ENCODE assay signal across 33 mouse cellular contexts in the genomic region with DNA sequence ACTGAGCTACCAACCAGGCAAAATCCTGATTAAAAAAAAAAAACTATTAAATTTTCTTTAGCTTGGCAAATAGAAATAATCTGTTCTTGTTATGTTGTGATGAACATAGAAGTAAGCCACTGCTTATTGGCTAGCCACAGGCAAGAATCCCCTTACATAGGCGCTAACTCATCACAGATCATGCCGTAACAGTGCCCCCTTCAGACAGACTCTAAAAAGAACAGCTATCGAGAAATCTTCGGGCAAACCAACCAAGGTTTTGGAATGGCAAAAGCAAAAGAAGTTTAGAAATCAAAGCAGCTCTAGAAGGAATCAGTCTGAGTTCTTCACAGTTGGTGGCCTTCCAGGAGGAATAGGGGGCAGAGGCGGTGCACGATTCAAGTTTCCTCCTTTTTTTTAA. TPM values are rescaled to one million over a fixed set of nuclear protein-coding genes. Genes with fewer than 3 reads are reported as not detected.
DNase-seq lines count a peak whose midpoint lies in the region; ATAC-seq and TF ChIP-seq lines count a peak whose summit lies in the region.
"Had no signal": no experiment of that assay in that cellular context is flagged by ENCODE, and none has a peak within 500 bp of the region (broad histone marks: within the 10 kb centered on the region; RNA-seq: fewer than 3 reads in every experiment).

No protein-coding gene starts in this region.

- 69% methylated on average over 6 of the region's 6 CpGs for WGBS in midbrain, embryonic 16.5 days

- peak; percentile 37 for TF ChIP-seq RAD21 in MEL (IDR thresholded peaks at IDR 0.05; ENCODE audit: low read depth, low read length)

- TF ChIP-seq POLR2A in MEL (IDR thresholded peaks at IDR 0.05; ENCODE audit: control insufficient read depth in 1 of 2, insufficient read depth in 1 of 2, low read depth in 1 of 2, low read length in 2 of 2, poor library complexity in 1 of 2): no peak

- H3K4me3 ChIP-seq in E14TG2a.4 (replicated peaks; ENCODE audit: low read length) (no peak overlapping the region), MEL (ENCODE audit: control insufficient read depth in 1 of 2, insufficient read depth in 1 of 2, low read depth in 2 of 2, low read length in 2 of 2) (no peak overlapping the region)
- H3K4me3 ChIP-seq in midbrain, embryonic 16.5 days (ENCODE audit: low read depth, low read length): no peak overlapping the region
- H3K4me3 ChIP-seq: embryonic facial prominence, embryonic 10.5 days; embryonic facial prominence, embryonic 13.5 days; erythroblast, embryonic 14.5 days; forebrain, embryonic 12.5 days; forebrain, embryonic 15.5 days; hindbrain, embryonic 12.5 days; hindbrain, embryonic 15.5 days had no signal

- DNase-seq in A20 (ENCODE audit: low read depth, low spot score): peak; percentile 27
- DNase-seq in MEL (ENCODE audit: low read depth, low spot score): no peak
- no peak for DNase-seq in spleen, postnatal 4 days (ENCODE audit: low spot score in 2 of 2)
- DNase-seq in urinary bladder, adult 2 months (ENCODE audit: low spot score): no peak
- DNase-seq: adrenal gland, adult 8-10 months; adrenal gland, postnatal 25 days; B cell, adult 2 months; cerebellum, adult 11-12 months; cerebellum, adult 8-10 months; cerebellum, postnatal 10 days; cerebellum, postnatal 36 days; embryo, embryonic 11 days; gastrocnemius, postnatal 10 days; gastrocnemius, postnatal 36 days; heart, adult 11 months had no signal

- no peak for ATAC-seq in midbrain, embryonic 16.5 days
- ATAC-seq: activated CD4-positive, CD25-positive, alpha-beta regulatory T cell, adult 4 months; forebrain, embryonic 15.5 days; intestine, postnatal 0 days had no signal

- no peak overlapping the region for H3K27ac ChIP-seq in MEL (ENCODE audit: control insufficient read depth, low read depth, low read length)
- H3K27ac ChIP-seq in midbrain, embryonic 16.5 days (ENCODE audit: low read length): no peak overlapping the region
- H3K27ac ChIP-seq: embryonic facial prominence, embryonic 10.5 days; embryonic facial prominence, embryonic 13.5 days; forebrain, embryonic 12.5 days; forebrain, embryonic 15.5 days; hindbrain, embryonic 12.5 days; hindbrain, embryonic 15.5 days had no signal

- no peaks in the 10 kb centered on the region for H3K27me3 ChIP-seq in E14TG2a.4 (ENCODE audit: insufficient read depth, low read length)
- peaks cover 0 to 2% of the 10 kb centered on the region in 2 experiments; a peak in 1 of 4 replicates for H3K27me3 ChIP-seq in MEL (ENCODE audit: control insufficient read depth in 1 of 2, insufficient read depth in 2 of 2, low read length in 2 of 2)
- H3K27me3 ChIP-seq in midbrain, embryonic 16.5 days (ENCODE audit: control insufficient read depth, insufficient read depth, low read depth, low read length): no peaks in the 10 kb centered on the region; the same call in 1 of the 2 replicates
- H3K27me3 ChIP-seq: embryonic facial prominence, embryonic 13.5 days; forebrain, embryonic 12.5 days; forebrain, embryonic 15.5 days; hindbrain, embryonic 12.5 days; hindbrain, embryonic 15.5 days had no signal

- H3K36me3 ChIP-seq in E14TG2a.4 (ENCODE audit: insufficient read depth, low read length) (no peaks in the 10 kb centered on the region), MEL (ENCODE audit: control insufficient read depth in 1 of 2, insufficient read depth in 2 of 2, low read length in 2 of 2) (no peaks in the 10 kb centered on the region)
- H3K36me3 ChIP-seq in midbrain, embryonic 16.5 days (ENCODE audit: control insufficient read depth, insufficient read depth, low read length): no peaks in the 10 kb centered on the region
- H3K36me3 ChIP-seq: embryonic facial prominence, embryonic 10.5 days; embryonic facial prominence, embryonic 13.5 days; forebrain, embryonic 12.5 days; forebrain, embryonic 15.5 days; hindbrain, embryonic 12.5 days; hindbrain, embryonic 15.5 days had no signal

- TF ChIP-seq CTCF in E14TG2a.4 (conservative IDR thresholded peaks at IDR 0.05; ENCODE audit: low read length): peak; percentile 25; the same call in 1 of the 2 replicates
- peak; percentile 33 to 54 (median 36); a peak in 5 of 6 replicates for TF ChIP-seq CTCF in MEL (IDR thresholded peaks at IDR 0.05 in 2 of 3, conservative IDR thresholded peaks at IDR 0.05 in 1 of 3; ENCODE audit: control insufficient read depth in 1 of 3, insufficient read depth in 1 of 3, low read depth in 2 of 3, low read length in 3 of 3, poor library complexity in 1 of 3, severe bottlenecking in 1 of 3)

- H3K9ac ChIP-seq in MEL (ENCODE audit: control insufficient read depth, low read depth, low read length, poor library complexity, severe bottlenecking): no peak overlapping the region
- H3K9ac ChIP-seq in midbrain, embryonic 16.5 days (ENCODE audit: low read depth, low read length): no peak overlapping the region
- H3K9ac ChIP-seq: embryonic facial prominence, embryonic 13.5 days; forebrain, embryonic 12.5 days; forebrain, embryonic 15.5 days; hindbrain, embryonic 12.5 days; hindbrain, embryonic 15.5 days had no signal

- no peaks in the 10 kb centered on the region for H3K79me2 ChIP-seq in MEL (ENCODE audit: control insufficient read depth, insufficient read depth, low read length, poor library complexity)

- no peaks in the 10 kb centered on the region for H3K4me1 ChIP-seq in E14TG2a.4 (replicated peaks; ENCODE audit: low read depth, low read length)
- no peaks in the 10 kb centered on the region for H3K4me1 ChIP-seq in MEL (ENCODE audit: control insufficient read depth in 1 of 2, insufficient read depth in 2 of 2, low read length in 2 of 2)
- H3K4me1 ChIP-seq in midbrain, embryonic 16.5 days (ENCODE audit: control insufficient read depth, insufficient read depth, low read length): no peaks in the 10 kb centered on the region
- H3K4me1 ChIP-seq: embryonic facial prominence, embryonic 10.5 days; embryonic facial prominence, embryonic 13.5 days; forebrain, embryonic 12.5 days; forebrain, embryonic 15.5 days; hindbrain, embryonic 12.5 days; hindbrain, embryonic 15.5 days had no signal

- no peak overlapping the region for H3K4me2 ChIP-seq in midbrain, embryonic 16.5 days (ENCODE audit: low read length)
- H3K4me2 ChIP-seq: embryonic facial prominence, embryonic 13.5 days; forebrain, embryonic 12.5 days; forebrain, embryonic 15.5 days; heart, embryonic 11.5 days; hindbrain, embryonic 12.5 days; hindbrain, embryonic 15.5 days had no signal

- H3K9me3 ChIP-seq in E14TG2a.4 (ENCODE audit: low read length): no peaks in the 10 kb centered on the region
- no peaks in the 10 kb centered on the region for H3K9me3 ChIP-seq in MEL (replicated peaks; ENCODE audit: insufficient read depth, low read length)
- no peaks in the 10 kb centered on the region for H3K9me3 ChIP-seq in midbrain, embryonic 16.5 days (replicated peaks; ENCODE audit: control insufficient read depth, low read length, poor library complexity, severe bottlenecking)
- H3K9me3 ChIP-seq: embryonic facial prominence, embryonic 10.5 days; embryonic facial prominence, embryonic 13.5 days; forebrain, embryonic 12.5 days; forebrain, embryonic 15.5 days; hindbrain, embryonic 12.5 days; hindbrain, embryonic 15.5 days had no signal

- no peak for TF ChIP-seq EP300 in MEL (IDR thresholded peaks at IDR 0.05; ENCODE audit: low read depth in 1 of 2, low read length in 2 of 2)

TF ChIP-seq in MEL, 35 proteins besides CTCF, POLR2A, EP300 and RAD21:
- no peak for TF ChIP-seq ETS1 (IDR thresholded peaks at IDR 0.05; ENCODE audit: low read depth, low read length)
- no peak for TF ChIP-seq GABPA (IDR thresholded peaks at IDR 0.05; ENCODE audit: low read depth, low read length)
- no peak for TF ChIP-seq MYB (IDR thresholded peaks at IDR 0.05; ENCODE audit: low read depth, low read length)
- no peak for TF ChIP-seq SIN3A (IDR thresholded peaks at IDR 0.05; ENCODE audit: low read length)
- TF ChIP-seq ELF1 (IDR thresholded peaks at IDR 0.05; ENCODE audit: low read depth, low read length): no peak
TF ChIP-seq in MEL: peak in this region for 0.

RNA-seq across cellular contexts. Expression of a gene that starts 31.7 kb away (rescaled TPM):
- total RNA-seq in MEL (2012; rRNA removed): not detected in 2 replicates
- polyA plus RNA-seq in MEL (2012; ENCODE audit: insufficient read depth in 1 of 2, insufficient read length in 2 of 2, low read depth in 1 of 2, low replicate concordance in 2 of 2, missing spikeins in 1 of 2): not detected
- polyA plus RNA-seq in urinary bladder, adult 2 months (2012; rRNA removed): not detected in 2 replicates
- polyA plus RNA-seq in midbrain, embryonic 16.5 days (2015; fragmentation: Nextera tagmentation; extraction: Ambion mirVana): 0.57 TPM in 1 of 2 replicates, not detected in the other
- total RNA-seq: adrenal gland, adult 8-10 months; adrenal gland, postnatal 25 days; gastrocnemius, postnatal 10 days; gastrocnemius, postnatal 36 days; heart, adult 8-10 months; heart, postnatal 25 days; hematopoietic stem cell, adult 5-6 weeks had no signal
- polyA plus RNA-seq: activated CD4-positive, CD25-positive, alpha-beta regulatory T cell, adult 4 months; cortical plate, adult 2 months; erythroblast, embryonic 14.5 days; forebrain, embryonic 12.5 days; forebrain, embryonic 15.5 days; heart, embryonic 11.5 days; heart, embryonic 14.5 days; heart, postnatal 0 days; hindbrain, embryonic 12.5 days; hindbrain, embryonic 15.5 days; intestine, postnatal 0 days had no signal

RNA-seq across cellular contexts. Expression of a gene that starts 33.7 kb away (rescaled TPM):
- total RNA-seq in MEL (2012; rRNA removed): 217 and 240 TPM in 2 replicates
- 100 to 1,000 TPM; 267 to 449 TPM for polyA plus RNA-seq in MEL (2012; ENCODE audit: insufficient read depth in 1 of 2, insufficient read length in 2 of 2, low read depth in 1 of 2, low replicate concordance in 2 of 2, missing spikeins in 1 of 2)
- 8.6 and 9.2 TPM in 2 replicates for polyA plus RNA-seq in urinary bladder, adult 2 months (2012; rRNA removed)
- polyA plus RNA-seq in midbrain, embryonic 16.5 days (2015; fragmentation: Nextera tagmentation; extraction: Ambion mirVana): 40.7 and 40.8 TPM in 2 replicates
